38 mouse cellular contexts compared by ENCODE assay signal in genomic region chr14:79231677-79232076, GRCm38 (mm10). TPM values are rescaled to one million over a fixed set of nuclear protein-coding genes. Genes with fewer than 3 reads are reported as not detected.
DNase-seq lines count a peak whose midpoint lies in the region; ATAC-seq and TF ChIP-seq lines count a peak whose summit lies in the region.
"Had no signal": no experiment of that assay in that cellular context is flagged by ENCODE, and none has a peak within 500 bp of the region (broad histone marks: within the 10 kb centered on the region; RNA-seq: fewer than 3 reads in every experiment).

No protein-coding gene starts in this region.

- H3K4me2 ChIP-seq in heart, embryonic 11.5 days: no peak overlapping the region
- H3K4me2 ChIP-seq: embryonic facial prominence, embryonic 12.5 days; heart, embryonic 12.5 days; hindbrain, embryonic 13.5 days; limb, embryonic 13.5 days; liver, embryonic 11.5 days; lung, embryonic 15.5 days; midbrain, embryonic 15.5 days; neural tube, embryonic 15.5 days had no signal

- TF ChIP-seq POLR2A in cerebellum, adult 2 months (IDR thresholded peaks at IDR 0.05; ENCODE audit: borderline replicate concordance, insufficient read depth, low read length): no peak

- no peak overlapping the region for H3K4me3 ChIP-seq in heart, embryonic 11.5 days (ENCODE audit: low read depth, low read length)
- H3K4me3 ChIP-seq in cerebellum, adult 2 months (replicated peaks; ENCODE audit: insufficient read depth, low read depth, low read length): no peak overlapping the region
- H3K4me3 ChIP-seq: embryonic facial prominence, embryonic 12.5 days; heart, embryonic 12.5 days; hindbrain, embryonic 13.5 days; limb, embryonic 13.5 days; lung, embryonic 15.5 days; midbrain, embryonic 10.5 days; midbrain, embryonic 15.5 days; neural tube, embryonic 15.5 days had no signal

- 81% methylated on average over 4 of the region's 4 CpGs for WGBS in heart, embryonic 11.5 days (ENCODE audit: insufficient replicate concordance)
- 33% methylated on average over 4 of the region's 4 CpGs for WGBS in cerebellum, adult 2 months

- H3K36me3 ChIP-seq in heart, embryonic 11.5 days (ENCODE audit: control insufficient read depth, insufficient read depth, low read length): no peaks in the 10 kb centered on the region
- H3K36me3 ChIP-seq: embryonic facial prominence, embryonic 12.5 days; heart, embryonic 12.5 days; hindbrain, embryonic 13.5 days; limb, embryonic 13.5 days; lung, embryonic 15.5 days; midbrain, embryonic 10.5 days; midbrain, embryonic 15.5 days; neural tube, embryonic 15.5 days had no signal

- H3K4me1 ChIP-seq in heart, embryonic 11.5 days (ENCODE audit: control insufficient read depth, insufficient read depth, low read length): no peaks in the 10 kb centered on the region; the same call in 1 of the 2 replicates
- H3K4me1 ChIP-seq in cerebellum, adult 2 months (ENCODE audit: control insufficient read depth, insufficient read depth, low read length): peaks cover 4% of the 10 kb centered on the region
- H3K4me1 ChIP-seq: midbrain, embryonic 15.5 days; neural tube, embryonic 15.5 days had no signal

- no peak overlapping the region for H3K9ac ChIP-seq in heart, embryonic 11.5 days (ENCODE audit: low read depth, low read length)
- H3K9ac ChIP-seq: embryonic facial prominence, embryonic 12.5 days; heart, embryonic 12.5 days; hindbrain, embryonic 13.5 days; limb, embryonic 13.5 days; lung, embryonic 15.5 days; midbrain, embryonic 15.5 days; neural tube, embryonic 15.5 days had no signal

- H3K27ac ChIP-seq in heart, embryonic 11.5 days (ENCODE audit: low read depth, low read length): no peak overlapping the region
- H3K27ac ChIP-seq in cerebellum, adult 2 months (ENCODE audit: insufficient read depth, low read length): no peak overlapping the region
- H3K27ac ChIP-seq: embryonic facial prominence, embryonic 12.5 days; hindbrain, embryonic 13.5 days; limb, embryonic 13.5 days; lung, embryonic 15.5 days; midbrain, embryonic 10.5 days; midbrain, embryonic 15.5 days; neural tube, embryonic 15.5 days had no signal

- peak; percentile 78 for DNase-seq in heart, adult 11 months
- DNase-seq in cerebellum, adult 11 months: peak; percentile 60
- peak; percentile 74 to 81 for DNase-seq in cerebellum, adult 2 months
- peak; percentile 67 to 70 for DNase-seq in cerebellum, postnatal 14 days
- DNase-seq in gastrocnemius, postnatal 25 days: no peak
- DNase-seq in kidney, postnatal 14 days: no peak
- DNase-seq: adrenal gland, adult 2 months; adrenal gland, postnatal 36 days; embryo, embryonic 11 days; gastrocnemius, postnatal 14 days; heart, adult 18-20 months; heart, postnatal 4 days; kidney, adult 11 months; kidney, postnatal 4 days; right cerebral cortex, postnatal 4 days had no signal

- ATAC-seq in heart, embryonic 11.5 days (replicated peaks; ENCODE audit: insufficient number of reproducible peaks, low FRiP score, low TSS enrichment): no peak
- ATAC-seq: activated CD4-positive, CD25-positive, alpha-beta regulatory T cell, adult 4 months; CD4-positive, CD25-positive, alpha-beta regulatory T cell, adult 4 months; forebrain, embryonic 16.5 days; midbrain, embryonic 15.5 days had no signal

- no peak for TF ChIP-seq CTCF in cerebellum, adult 2 months (IDR thresholded peaks at IDR 0.05; ENCODE audit: borderline replicate concordance, insufficient read depth, low read depth, low read length)

- H3K27me3 ChIP-seq in heart, embryonic 11.5 days (ENCODE audit: control insufficient read depth, insufficient read depth, low read length): peaks cover 15% of the 10 kb centered on the region
- no peaks in the 10 kb centered on the region for H3K27me3 ChIP-seq in cerebellum, adult 2 months (ENCODE audit: control insufficient read depth, insufficient read depth, low read length)
- H3K27me3 ChIP-seq: embryonic facial prominence, embryonic 12.5 days; hindbrain, embryonic 13.5 days; limb, embryonic 13.5 days; lung, embryonic 15.5 days; midbrain, embryonic 15.5 days; neural tube, embryonic 15.5 days had no signal

- no peaks in the 10 kb centered on the region for H3K9me3 ChIP-seq in heart, embryonic 11.5 days (replicated peaks; ENCODE audit: control insufficient read depth, low read length)
- H3K9me3 ChIP-seq: embryonic facial prominence, embryonic 12.5 days; heart, embryonic 12.5 days; hindbrain, embryonic 13.5 days; limb, embryonic 13.5 days; lung, embryonic 15.5 days; midbrain, embryonic 10.5 days; midbrain, embryonic 15.5 days; neural tube, embryonic 15.5 days had no signal

RNA-seq across cellular contexts. Expression of gene Zfp957, which starts 15.5 kb away (rescaled TPM):
- not detected in 2 replicates for polyA plus RNA-seq in heart, embryonic 11.5 days (2014; fragmentation: Nextera tagmentation; extraction: Ambion mirVana)
- polyA plus RNA-seq in cerebellum, adult 2 months (2012; rRNA removed): not detected in 2 replicates
- total RNA-seq in gastrocnemius, postnatal 25 days (2021): not detected
- total RNA-seq: adrenal gland, adult 2 months; adrenal gland, postnatal 36 days; gastrocnemius, postnatal 14 days; heart, adult 18-20 months; heart, postnatal 4 days; layer of hippocampus, adult 8-10 months; layer of hippocampus, postnatal 25 days; left cerebral cortex, adult 8-10 months; left cerebral cortex, postnatal 36 days; megakaryocyte progenitor cell, adult 5-6 weeks had no signal
- polyA plus RNA-seq: adrenal gland, adult 2 months; CD4-positive, CD25-positive, alpha-beta regulatory T cell, adult 4 months; embryonic facial prominence, embryonic 12.5 days; forebrain, embryonic 16.5 days; heart, embryonic 12.5 days; heart, postnatal 0 days; hindbrain, embryonic 13.5 days; kidney, embryonic 14.5 days; limb, embryonic 13.5 days; liver, embryonic 11.5 days; liver, embryonic 16.5 days; lung, embryonic 15.5 days; midbrain, embryonic 10.5 days; neural tube, embryonic 15.5 days; spleen, adult 2 months; stomach, embryonic 14.5 days had no signal

Comparison
In these comparisons a context has a peak if more than half of its experiments do, and no peak if none do; other contexts are left out.
1. DNase-seq: peak in heart, adult 11 months (single experiment), cerebellum, adult 11 months (single experiment), cerebellum, adult 2 months (2 of 2) and cerebellum, postnatal 14 days (2 of 2); none in gastrocnemius, postnatal 25 days (single experiment) and kidney, postnatal 14 days (single experiment).